Mouse (Mus musculus) CH12.LX (cell line): ENCODE data around the gene Maml2. TPM values are rescaled to one million over a fixed set of nuclear protein-coding genes. Genes with fewer than 3 reads are reported as not detected.

Experiments used
- DNase-seq: peaks from one replicate; pipeline ENCODE4 v3.0.0-alpha.2; 2013; ENCODE audit errors: extremely low read depth
- H3K27ac ChIP-seq: 2 replicates; pipeline ENCODE4 v1.5.1; 2012; ENCODE audit warnings: low read depth, mild to moderate bottlenecking, control low read depth, moderate library complexity; ENCODE audit not compliant: insufficient read depth
- H3K27me3 ChIP-seq: replicated peaks from 2 replicates; pipeline ENCODE3; 2012; ENCODE audit warnings: inconsistent platforms
- H3K36me3 ChIP-seq, 2 experiments: replicated peaks in 1 of 2; 2 replicates each; pipeline versions ENCODE3 to v1.6.1; 2012; ENCODE audit warnings: inconsistent platforms in 1 of 2, low read length in 1 of 2, mild to moderate bottlenecking in 1 of 2, mixed read lengths in 1 of 2, moderate library complexity in 1 of 2; ENCODE audit not compliant: control insufficient read depth in 1 of 2, insufficient read depth in 1 of 2
- H3K4me1 ChIP-seq, 2 experiments: 2 replicates each; pipeline ENCODE4 v1.6.1; 2012; ENCODE audit warnings: inconsistent platforms in 1 of 2, moderate library complexity in 1 of 2; ENCODE audit not compliant: insufficient read depth in 2 of 2, control insufficient read depth in 1 of 2
- H3K4me2 ChIP-seq: 2 replicates; pipeline ENCODE4 v1.6.1; 2012; ENCODE audit warnings: low read depth, mild to moderate bottlenecking, control low read depth; ENCODE audit not compliant: poor library complexity, insufficient read depth, severe bottlenecking
- H3K4me3 ChIP-seq, 3 experiments: fragments of 150-350 bp in 1 of 3; sonication (generic) in 1 of 3; replicated peaks in 1 of 3; 2 replicates each; pipeline versions ENCODE3 to v1.5.1; 2011 to 2012; ENCODE audit warnings: low read depth in 2 of 3, low read length in 2 of 3, mild to moderate bottlenecking in 2 of 3, moderate library complexity in 2 of 3, control low read depth in 1 of 3, improper control_type of control experiment in 1 of 3, inconsistent platforms in 1 of 3, mixed read lengths in 1 of 3; ENCODE audit not compliant: poor library complexity in 1 of 3
- H3K79me2 ChIP-seq: replicated peaks from 2 replicates; pipeline ENCODE4 v1.6.1; 2012; ENCODE audit warnings: mild to moderate bottlenecking, moderate library complexity; ENCODE audit not compliant: control insufficient read depth, poor library complexity, insufficient read depth, severe bottlenecking; ENCODE audit errors: extremely low read depth
- H3K9ac ChIP-seq: 2 replicates; pipeline ENCODE4 v1.6.1; 2012; ENCODE audit warnings: low read depth, mild to moderate bottlenecking, control low read depth, moderate library complexity; ENCODE audit not compliant: insufficient read depth
- H3K9me3 ChIP-seq: replicated peaks from 2 replicates; pipeline ENCODE3; 2012; ENCODE audit warnings: low read length, inconsistent platforms, mixed read lengths
- BHLHE40 ChIP-seq: IDR thresholded peaks from 2 replicates; pipeline ENCODE4 v1.6.1; 2011; ENCODE audit warnings: mild to moderate bottlenecking, low read depth, low read length, improper control_type of control experiment
- CHD2 ChIP-seq: IDR thresholded peaks from 2 replicates; pipeline ENCODE4 v1.6.1; 2011; ENCODE audit warnings: low read length, improper control_type of control experiment
- E2F4 ChIP-seq: IDR thresholded peaks from 2 replicates; pipeline ENCODE4 v1.6.1; 2011; ENCODE audit warnings: low read depth, low read length, improper control_type of control experiment; ENCODE audit not compliant: insufficient replicate concordance
- EP300 ChIP-seq: IDR thresholded peaks from 2 replicates; pipeline ENCODE4 v1.6.1; 2011; ENCODE audit warnings: low read length, improper control_type of control experiment
- ETS1 ChIP-seq: conservative IDR thresholded peaks from 2 replicates; pipeline ENCODE4 v1.6.1; 2012; ENCODE audit warnings: low read depth, mild to moderate bottlenecking, inconsistent platforms, low read length, improper control_type of control experiment, moderate library complexity
- HCFC1 ChIP-seq: IDR thresholded peaks from 2 replicates; pipeline ENCODE4 v1.6.1; 2012; ENCODE audit warnings: low read depth, mild to moderate bottlenecking, inconsistent platforms, low read length, improper control_type of control experiment
- KAT2A ChIP-seq: IDR thresholded peaks from 2 replicates; pipeline ENCODE4 v1.6.1; 2012; ENCODE audit warnings: low read length, improper control_type of control experiment, inconsistent platforms; ENCODE audit not compliant: insufficient replicate concordance
- MEF2A ChIP-seq: IDR thresholded peaks from 2 replicates; pipeline ENCODE4 v1.6.1; 2014; ENCODE audit warnings: low read depth, mild to moderate bottlenecking, inconsistent platforms, low read length, improper control_type of control experiment, borderline replicate concordance
- NELFE ChIP-seq: IDR thresholded peaks from 2 replicates; pipeline ENCODE4 v1.6.1; 2011; ENCODE audit warnings: low read depth, low read length, improper control_type of control experiment
- NRF1 ChIP-seq: IDR thresholded peaks from 2 replicates; pipeline ENCODE4 v1.6.1; 2014; ENCODE audit warnings: low read depth, mild to moderate bottlenecking, inconsistent platforms, low read length, improper control_type of control experiment, moderate library complexity
- PAX5 ChIP-seq: IDR thresholded peaks from 2 replicates; pipeline ENCODE4 v1.6.1; 2012; ENCODE audit warnings: low read length, inconsistent platforms, mixed read lengths
- POLR2A ChIP-seq: IDR thresholded peaks from 2 replicates; pipeline ENCODE4 v1.6.1; 2011; ENCODE audit warnings: low read depth, mild to moderate bottlenecking, improper control_type of control experiment, low read length
- POLR2AphosphoS2 ChIP-seq: IDR thresholded peaks from 2 replicates; pipeline ENCODE4 v1.6.1; 2011; ENCODE audit warnings: low read depth, low read length, improper control_type of control experiment
- RCOR1 ChIP-seq: conservative IDR thresholded peaks from 2 replicates; pipeline ENCODE4 v1.6.1; 2012; ENCODE audit warnings: low read depth, mild to moderate bottlenecking, inconsistent platforms, low read length, improper control_type of control experiment
- SIN3A ChIP-seq: IDR thresholded peaks from 2 replicates; pipeline ENCODE4 v1.6.1; 2012; ENCODE audit warnings: low read length, improper control_type of control experiment, inconsistent platforms
- SMC3 ChIP-seq: IDR thresholded peaks from 2 replicates; pipeline ENCODE4 v1.6.1; 2011; ENCODE audit warnings: low read depth, low read length, improper control_type of control experiment
- TBP ChIP-seq: conservative IDR thresholded peaks from 2 replicates; pipeline ENCODE4 v1.6.1; 2011; ENCODE audit warnings: low read depth, low read length, improper control_type of control experiment
- USF2 ChIP-seq: conservative IDR thresholded peaks from 2 replicates; pipeline ENCODE4 v1.6.1; 2011; ENCODE audit warnings: low read depth, low read length, improper control_type of control experiment
- ZC3H11A ChIP-seq: IDR thresholded peaks from 2 replicates; pipeline ENCODE4 v1.6.1; 2012; ENCODE audit warnings: low read depth, mild to moderate bottlenecking, inconsistent platforms, low read length, improper control_type of control experiment
- dilution Hi-C: fragments of 300-500 bp; cut with MboI; formaldehyde crosslinking; loops from 2 replicates; pipeline ENCODE4 v1.14.3; 2020; ENCODE audit warnings: low sequenced_read_pairs; ENCODE audit not compliant: extremely low pct_unique_long_range_greater_than_20kb, extremely low pct_ligation_motif_present
- in situ Hi-C: fragments of 300-500 bp; cut with MboI; formaldehyde crosslinking; loops from 3 replicates; pipeline ENCODE4 v1.14.3; 2019; ENCODE audit warnings: low sequenced_read_pairs, low pct_ligation_motif_present, low pct_unique_long_range_greater_than_20kb, mixed read lengths
- polyA plus RNA-seq: library from polyadenylated mRNA; unstranded; fragments of >175 nt; gene quantifications from 2 replicates; pipeline ENCODE4 v1.2.1, GENCODE M21; 2012; ENCODE audit warnings: low read depth; ENCODE audit not compliant: insufficient read length
- total RNA-seq, 2 experiments: library from RNA; depleted of rRNA; stranded (reverse); fragments of 300-350 nt in 1 of 2; fragments of >200 nt in 1 of 2; gene quantifications; 2 replicates each; pipeline ENCODE4 v1.2.3; 2012 to 2014

The Maml2 gene
- total and polyA plus RNA-seq, 3 experiments: 5.9 to 9.1 (median 5.9) TPM

DNA sequence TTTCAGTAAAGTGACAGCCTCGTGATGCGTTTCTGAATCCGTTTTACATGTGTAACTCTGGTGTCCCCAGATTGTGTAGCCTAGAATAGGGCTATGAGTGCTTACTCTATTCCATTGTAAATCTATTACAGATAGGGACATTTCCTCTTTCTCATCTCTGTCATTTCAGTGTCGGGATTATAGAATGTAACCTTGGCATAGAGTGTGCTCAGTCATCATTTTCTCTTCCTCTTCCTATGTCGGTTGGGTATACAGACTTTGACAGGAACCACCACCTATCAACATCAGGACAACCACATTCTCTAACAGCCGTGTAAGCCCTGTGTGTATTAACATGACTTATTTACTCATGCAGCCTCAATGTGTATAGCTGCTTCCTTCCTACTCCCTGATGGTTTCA is 248.0 kb downstream of the Maml2 start:
- in situ Hi-C loops (no loop called here), dilution Hi-C loops (no loop called here)
- Histone ChIP-seq H3K4me3 (no peak overlapping the region), H3K36me3 (peaks cover 0 to 10% of the 10 kb centered on the region in 2 experiments), H3K4me2 (no peak overlapping the region), H3K4me1 (peaks cover 2 to 14% of the 10 kb centered on the region in 2 experiments; a peak in 2 of 4 replicates), H3K9me3 (no peaks in the 10 kb centered on the region), H3K27ac (no peak overlapping the region), H3K9ac (no peak overlapping the region), H3K27me3 (no peaks in the 10 kb centered on the region), H3K79me2 (no peaks in the 10 kb centered on the region; the same call in 1 of the 2 replicates)
- no peak for DNase-seq
- no peak for TF ChIP-seq HCFC1
- no peak for TF ChIP-seq EP300
- no peak for TF ChIP-seq BHLHE40
- TF ChIP-seq USF2: no peak

DNA sequence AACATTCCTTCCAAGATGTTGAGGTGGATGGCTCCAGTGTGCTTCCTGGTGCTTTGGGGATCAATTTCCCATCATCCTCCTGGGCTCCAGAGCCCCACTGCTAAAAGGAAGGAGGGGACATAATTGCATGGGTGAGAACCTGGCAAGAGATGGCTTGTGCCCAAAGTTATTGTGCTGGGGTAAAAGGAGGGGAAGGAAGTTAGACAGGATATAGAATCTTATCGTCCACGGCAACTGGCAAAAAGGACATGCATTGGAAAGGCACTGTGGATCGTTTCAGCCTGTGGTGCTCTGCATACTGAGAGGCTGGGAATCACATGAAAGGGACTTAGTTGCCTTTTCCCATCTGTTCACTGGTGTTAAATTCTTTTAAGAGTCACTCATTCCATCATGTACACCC is 252.2 kb downstream of the Maml2 start:
- TF ChIP-seq POLR2AphosphoS2 (no peak), RCOR1 (no peak), SIN3A (no peak), BHLHE40 (no peak), PAX5 (no peak), NRF1 (no peak), NELFE (no peak), CHD2 (no peak), TBP (no peak), SMC3 (no peak), E2F4 (no peak), POLR2A (no peak), ETS1 (no peak), KAT2A (no peak), MEF2A (no peak), ZC3H11A (no peak)
- dilution Hi-C loops (no loop called here), in situ Hi-C loops (loop anchor here (10.0 kb wide), 1 partner anchor 165 kb away; no protein-coding TSS in a partner anchor)
- Histone ChIP-seq H3K27ac (no peak overlapping the region), H3K9me3 (no peaks in the 10 kb centered on the region), H3K36me3 (peaks cover 0 to 9% of the 10 kb centered on the region in 2 experiments), H3K4me2 (no peak overlapping the region), H3K9ac (no peak overlapping the region), H3K27me3 (no peaks in the 10 kb centered on the region), H3K79me2 (no peaks in the 10 kb centered on the region; the same call in 1 of the 2 replicates), H3K4me1 (peaks cover 0 to 18% of the 10 kb centered on the region in 2 experiments; a peak in 3 of 4 replicates), H3K4me3 (no peak overlapping the region)
- no peak for DNase-seq
